Mouse (Mus musculus): ENCODE measurements at regions not wholly inside any gene's neighbourhood (a gene's known extent, or its start where the extent isn't known, plus 50 kb on each side); places are given as distances from the start of the nearest gene placed in this dataset.

DNA sequence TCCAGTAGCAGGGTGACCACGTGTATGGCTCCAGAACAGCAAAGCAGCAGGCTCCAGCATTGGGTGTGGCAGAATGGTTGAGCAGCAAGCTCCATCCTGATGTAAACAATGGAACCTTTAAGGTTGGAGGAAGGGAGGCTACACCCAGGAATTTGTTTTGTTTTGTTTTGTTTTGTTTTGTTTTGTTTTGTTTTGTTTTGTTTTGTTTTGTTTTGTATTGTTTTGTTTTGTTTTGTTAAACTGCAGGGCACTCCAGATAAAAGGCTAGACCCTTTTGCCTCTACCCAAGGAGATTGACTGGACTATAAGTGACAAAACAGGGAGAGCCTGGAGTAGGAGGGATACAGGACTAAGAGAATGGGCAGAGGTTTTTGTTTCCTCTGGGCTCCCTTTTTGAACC is 647.5 kb downstream of the Kcnj3 start:
- DNase-seq (ENCODE audit: low spot score in 2 of 2), result no peak
- intact Hi-C loops (cut with DNase I), result no loop called here

DNA sequence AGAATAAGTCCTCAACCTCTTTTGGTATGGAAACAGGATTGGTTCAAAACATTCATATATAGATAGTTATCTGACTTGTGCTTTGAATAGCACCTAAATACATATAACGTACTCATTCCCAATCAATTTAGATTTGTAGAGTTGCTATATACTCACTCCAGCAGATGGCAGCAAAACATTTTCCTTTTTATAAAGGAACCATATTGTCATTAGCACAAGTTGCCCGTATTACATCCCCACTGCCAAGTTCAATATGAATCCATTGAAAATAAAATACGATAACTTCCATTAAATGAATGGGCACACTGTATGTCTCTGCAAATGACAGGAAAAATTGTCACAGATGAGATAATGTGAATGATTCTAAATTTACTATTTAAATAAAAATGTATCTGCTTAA is 673.8 kb downstream of the Kcnj3 start:
- peak; percentile 9 to 23 for DNase-seq (ENCODE audit: low spot score in 2 of 2)
- intact Hi-C loops (cut with DNase I), result no loop called here

DNA sequence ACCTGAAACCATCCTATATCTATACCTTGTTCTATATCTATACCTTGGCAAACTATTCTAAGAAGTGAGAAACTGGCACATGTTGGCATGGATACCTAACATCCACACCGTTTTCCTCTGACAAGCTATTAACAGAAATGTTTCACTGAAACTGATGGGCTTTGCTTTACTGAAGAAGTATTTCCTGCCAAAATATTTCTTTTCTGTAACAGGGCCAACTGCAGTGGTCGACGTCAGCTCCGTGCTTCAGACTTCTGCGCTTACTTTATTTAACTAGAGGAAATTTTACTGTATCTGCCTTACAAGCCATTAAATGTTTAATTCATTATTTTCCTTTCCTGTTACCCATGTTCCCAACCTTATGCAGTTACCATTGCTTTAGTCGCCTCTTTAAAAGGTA is 674.2 kb downstream of the Kcnj3 start:
- intact Hi-C loops (cut with DNase I), result loop anchor here (5.0 kb wide), 1 partner anchor 1262 kb away; no protein-coding TSS in a partner anchor

DNA sequence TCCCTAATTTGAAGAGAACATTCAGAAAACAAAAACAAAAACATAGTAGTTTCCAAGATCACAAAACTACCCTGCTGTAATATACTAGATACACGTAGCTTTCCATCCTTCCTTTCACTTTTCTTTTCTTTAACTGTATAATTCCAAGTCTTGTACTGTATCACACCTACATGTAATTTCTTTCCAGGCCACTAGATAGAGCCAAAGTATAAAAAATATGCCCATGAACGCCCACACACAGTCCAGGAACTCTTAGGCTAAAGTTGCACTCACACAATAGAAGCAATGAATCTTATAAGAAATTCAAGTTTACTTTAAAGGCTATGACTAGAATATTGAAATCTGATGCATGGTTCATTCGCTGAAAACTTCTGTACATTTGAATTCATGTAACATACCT is 678.7 kb downstream of the Kcnj3 start:
- intact Hi-C loops (cut with DNase I), result loop anchor here (5.0 kb wide), 1 partner anchor 1258 kb away; no protein-coding TSS in a partner anchor
- DNase-seq (ENCODE audit: low spot score in 2 of 2), result peak; percentile 62 to 76

More for the DNA sequence above, 674.2 kb downstream of the Kcnj3 start:
- DNase-seq (ENCODE audit: low spot score in 2 of 2), result peak; percentile 14 to 22

DNA sequence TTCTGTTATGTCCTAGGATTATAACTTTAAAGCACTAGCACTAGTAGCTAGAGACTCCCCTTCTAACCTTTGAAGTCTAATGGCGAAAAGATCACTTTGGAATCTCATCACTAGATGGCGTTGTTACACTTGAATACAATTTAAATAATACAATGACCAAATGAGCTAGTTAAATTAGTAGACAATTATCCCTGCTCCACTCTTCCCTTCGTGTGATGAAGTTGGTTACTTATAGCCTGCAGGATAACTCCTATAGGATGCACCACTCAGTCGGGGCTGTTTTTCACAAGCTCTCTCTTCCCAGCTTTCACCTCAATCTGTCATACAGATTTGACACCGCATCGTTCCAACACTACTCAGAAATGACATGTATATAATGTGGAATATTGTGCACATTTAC is 683.6 kb downstream of the Kcnj3 start:
- DNase-seq (ENCODE audit: low spot score in 2 of 2), result peak; percentile 43 to 53
- intact Hi-C loops (cut with DNase I), result loop anchor here (5.0 kb wide), 3 partner anchors 993 to 1713 kb away; no protein-coding TSS in a partner anchor

DNA sequence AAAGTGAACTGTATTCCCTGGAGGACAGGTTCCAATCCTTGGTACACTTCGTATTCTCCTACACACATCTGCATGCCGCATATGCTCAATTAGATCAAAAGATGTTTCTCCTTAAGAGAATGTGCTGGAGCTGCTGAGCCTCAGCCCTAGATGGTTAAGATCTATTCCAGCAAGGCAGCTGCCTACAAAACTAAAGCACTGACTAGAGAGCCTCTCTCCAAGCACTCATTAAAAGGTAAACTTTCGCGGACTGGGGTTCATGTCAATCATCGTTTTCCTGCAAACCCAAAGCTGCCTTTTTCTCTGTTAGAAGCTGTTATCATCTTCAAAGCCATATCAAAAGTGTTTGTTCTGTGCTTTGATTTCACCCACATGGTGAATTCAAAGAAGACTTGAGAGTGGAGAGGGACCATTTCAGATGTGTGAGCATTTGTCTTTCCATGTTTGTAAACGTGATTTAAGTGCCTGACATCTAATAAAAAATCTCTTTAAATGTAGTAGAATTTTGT is 711.4 kb downstream of the Kcnj3 start:
- intact Hi-C loops (cut with DNase I), result no loop called here

DNA sequence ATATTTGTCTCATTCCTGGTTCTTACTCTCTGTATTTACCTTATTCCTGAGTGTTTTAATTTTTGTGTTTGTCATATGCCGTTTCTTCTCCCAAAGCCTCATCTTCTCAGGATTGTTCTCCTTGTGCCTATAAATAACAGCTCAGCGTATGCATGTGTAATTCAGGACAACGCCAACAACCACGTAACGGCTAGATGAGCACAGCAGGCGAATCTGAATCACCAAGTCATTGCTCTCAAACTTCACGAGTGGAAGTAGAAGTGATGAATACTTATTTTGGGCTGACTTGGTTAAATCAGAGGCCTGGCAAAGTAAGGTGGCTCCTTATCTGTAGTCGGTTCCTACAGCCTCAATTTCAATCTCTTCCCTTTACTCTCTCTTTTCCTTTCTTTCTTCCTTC is 760.7 kb downstream of the Kcnj3 start:
- intact Hi-C loops (cut with DNase I), result no loop called here
- DNase-seq (ENCODE audit: low spot score in 2 of 2), result peak; percentile 4 to 28

More for the DNA sequence above, 711.4 kb downstream of the Kcnj3 start:
- DNase-seq (ENCODE audit: low spot score in 2 of 2), result no peak

DNA sequence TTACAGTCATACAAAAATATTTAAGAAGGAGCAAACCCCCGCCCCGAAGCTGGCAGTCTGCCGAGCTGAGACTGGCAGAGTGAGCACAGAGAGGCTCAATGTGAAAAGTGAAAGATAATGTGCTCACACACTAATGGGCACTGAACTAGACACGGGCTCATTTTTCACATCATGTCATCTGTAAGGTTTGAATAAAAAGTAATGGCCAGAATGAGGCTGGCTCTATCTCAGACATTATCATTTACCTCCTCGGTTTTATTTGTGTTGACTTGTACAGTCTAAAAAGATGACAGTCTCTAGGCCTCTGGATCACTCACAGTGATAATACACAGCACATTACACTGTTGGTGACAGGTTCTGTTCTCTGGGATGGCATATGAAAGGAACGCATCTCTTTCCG is 791.7 kb downstream of the Kcnj3 start:
- no peak for DNase-seq (ENCODE audit: low spot score in 2 of 2)
- intact Hi-C loops (cut with DNase I), result no loop called here

DNA sequence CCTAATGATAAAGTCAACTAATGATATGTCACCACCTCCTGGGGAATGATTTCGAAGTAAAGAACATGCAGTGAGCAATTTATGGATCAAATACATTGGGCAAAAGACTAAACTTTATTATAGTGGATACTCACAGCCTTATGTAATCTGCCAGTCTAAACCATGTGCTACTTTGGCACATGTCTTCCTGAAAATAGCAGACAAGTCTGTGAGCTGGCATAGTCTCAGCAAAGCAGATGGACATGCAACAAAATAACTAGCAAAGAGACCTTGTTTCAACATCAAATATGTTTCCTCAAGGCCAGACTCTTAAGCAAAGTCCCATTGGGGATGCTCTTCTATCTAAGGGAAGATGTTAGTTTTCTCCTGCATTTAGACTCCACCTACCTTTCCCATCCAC is 797.3 kb downstream of the Kcnj3 start:
- intact Hi-C loops (cut with DNase I), result no loop called here
- peak; percentile 18 to 20 for DNase-seq (ENCODE audit: low spot score in 2 of 2)

DNA sequence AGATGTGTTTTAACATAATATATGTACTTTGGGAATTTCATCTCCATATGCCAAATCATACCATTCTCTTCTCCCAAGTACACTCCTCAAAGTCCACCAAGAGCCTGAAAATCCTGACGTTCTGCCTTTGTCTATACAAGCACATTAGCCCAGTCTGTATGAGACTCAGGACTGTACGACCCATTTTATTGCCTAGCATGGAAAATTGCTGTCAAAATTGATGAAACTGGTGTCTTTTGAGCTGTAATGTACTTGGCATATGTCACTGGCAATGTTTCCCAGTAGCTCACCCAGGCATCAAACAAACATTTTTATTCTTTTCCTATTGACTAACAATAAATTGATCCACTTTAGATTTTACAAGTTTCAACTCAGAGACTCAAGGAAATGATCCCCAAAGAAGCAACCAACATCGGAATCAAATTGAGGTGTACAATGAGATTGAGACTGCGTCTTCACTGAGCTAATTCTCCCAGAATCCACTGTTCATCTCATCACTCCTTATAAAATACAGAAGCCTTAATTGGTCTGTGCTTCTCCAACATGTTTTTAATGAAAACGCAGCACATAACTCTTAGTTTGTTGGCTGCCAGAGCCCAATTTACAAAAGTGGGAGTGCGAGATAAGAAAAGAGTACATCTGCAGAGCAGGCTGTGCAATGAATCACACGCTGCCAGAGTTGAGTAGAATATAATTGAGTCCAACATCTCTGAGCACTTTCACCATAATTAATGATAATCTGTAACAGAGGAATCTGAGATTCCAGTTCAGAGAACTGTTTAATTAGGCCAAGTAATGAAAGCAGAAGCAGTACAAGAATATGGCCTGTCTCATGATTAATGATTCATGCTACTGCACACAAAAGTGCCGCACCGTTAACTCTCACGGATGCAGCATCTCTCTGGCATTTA is 821.5 kb downstream of the Kcnj3 start:
- intact Hi-C loops (cut with DNase I), result no loop called here
- DNase-seq (ENCODE audit: low spot score in 2 of 2), result peak; percentile 7 to 32

DNA sequence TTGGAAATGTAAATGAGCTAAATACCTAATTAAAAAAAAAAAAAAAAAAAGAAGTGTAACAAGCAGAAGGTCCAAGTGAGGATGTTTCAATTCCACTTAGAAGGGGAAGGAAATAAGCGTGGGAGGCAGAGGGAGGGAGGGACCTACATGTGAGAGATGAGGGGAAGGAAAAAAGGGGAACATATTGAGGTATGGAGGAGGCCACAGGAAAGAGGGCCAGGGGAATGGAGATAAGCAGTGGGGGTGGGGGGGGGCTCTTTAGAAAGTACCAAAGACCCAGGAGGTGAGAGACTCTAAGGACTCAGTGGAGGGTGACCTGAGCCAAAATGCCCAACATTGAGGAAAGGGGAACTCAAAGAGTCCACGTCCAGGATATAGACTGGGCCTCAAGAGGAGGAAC is 818.9 kb downstream of the Nr4a2 start:
- intact Hi-C loops (cut with DNase I), result no loop called here
- no peak for DNase-seq (ENCODE audit: low spot score in 2 of 2)

DNA sequence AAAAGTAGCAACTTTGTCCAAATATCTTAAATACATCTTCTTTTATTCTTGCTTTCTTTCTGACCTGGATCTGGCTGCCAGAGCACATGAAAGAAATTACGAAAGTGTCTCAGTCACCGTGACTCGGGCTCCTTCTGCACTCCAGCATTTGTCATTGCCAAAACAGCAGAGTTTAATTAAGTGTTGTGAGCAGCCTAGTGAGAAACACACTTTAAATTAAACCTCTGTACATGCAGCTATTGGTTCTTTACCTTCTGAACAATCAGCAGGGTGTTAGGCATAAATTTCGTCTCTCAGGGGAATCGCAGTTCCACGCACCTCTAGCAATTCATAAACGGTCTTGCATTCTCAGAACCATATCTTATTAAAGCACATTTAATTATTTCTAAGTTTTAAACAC is 802.1 kb downstream of the Nr4a2 start:
- intact Hi-C loops (cut with DNase I), result no loop called here
- DNase-seq (ENCODE audit: low spot score in 2 of 2), result peak in 1 of 2 experiments; percentile 1

DNA sequence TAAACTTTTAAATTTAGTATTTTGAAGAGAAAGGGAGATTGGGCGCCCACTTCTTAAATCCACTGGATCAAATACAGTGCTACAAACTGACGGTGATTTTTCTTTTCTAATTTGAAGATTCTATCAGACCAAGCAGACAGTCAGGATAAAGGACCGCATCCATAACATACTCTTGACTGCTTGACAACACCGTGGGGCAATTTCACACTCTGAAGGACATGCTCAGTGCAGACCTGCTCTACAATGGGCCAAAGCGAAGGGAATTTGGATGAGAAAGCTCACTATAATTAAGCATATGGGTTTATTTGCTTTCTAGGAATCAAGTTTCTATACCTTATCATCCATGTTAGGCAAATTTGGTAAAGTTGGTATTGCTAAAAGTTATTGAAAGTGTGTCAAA is 801.3 kb downstream of the Nr4a2 start:
- DNase-seq (ENCODE audit: low spot score in 2 of 2), result no peak
- intact Hi-C loops (cut with DNase I), result no loop called here

DNA sequence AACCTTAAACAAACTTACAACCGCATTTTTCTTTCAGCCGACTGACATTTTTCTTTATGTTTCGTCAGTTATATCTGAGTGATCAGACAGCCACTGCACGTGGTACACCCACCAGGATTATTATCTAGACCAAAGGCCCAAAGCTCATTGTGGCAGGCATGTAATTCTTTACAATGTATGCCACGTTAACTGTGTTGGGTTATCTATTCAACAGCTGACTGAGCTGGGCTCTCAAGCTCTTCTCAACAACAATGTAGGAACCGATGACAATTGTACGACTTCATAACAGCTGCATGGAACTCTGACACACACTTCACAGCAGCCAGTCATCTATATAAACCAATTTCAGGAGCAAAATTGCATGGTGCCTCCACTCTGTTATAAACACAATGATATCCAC is 787.8 kb downstream of the Nr4a2 start:
- DNase-seq (ENCODE audit: low spot score in 2 of 2), result no peak
- intact Hi-C loops (cut with DNase I), result no loop called here

DNA sequence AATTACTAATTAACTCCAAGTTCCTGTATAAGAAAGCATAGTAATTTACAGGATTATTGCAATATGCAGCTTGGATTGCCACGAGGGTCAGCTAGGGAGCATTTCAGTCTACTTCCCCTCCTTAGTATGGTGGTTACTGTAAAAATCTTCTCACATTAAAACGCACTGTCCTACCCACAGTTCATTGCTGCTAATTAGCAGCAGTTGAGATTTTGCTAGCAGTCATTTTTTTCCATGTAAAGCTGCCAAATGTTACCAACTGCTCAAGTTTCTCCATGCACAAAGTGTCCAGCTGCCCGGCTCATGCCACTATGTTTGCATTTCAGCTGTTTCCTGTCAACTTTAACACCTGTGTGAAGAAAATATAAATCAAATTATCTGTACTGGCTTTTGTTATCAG is 759.7 kb downstream of the Nr4a2 start:
- intact Hi-C loops (cut with DNase I), result no loop called here
- DNase-seq (ENCODE audit: low spot score in 2 of 2), result no peak
